Mouse (Mus musculus): ENCODE data around the gene Trhr2. TPM values are rescaled to one million over a fixed set of nuclear protein-coding genes. Genes with fewer than 3 reads are reported as not detected.

The Trhr2 gene
- polyA plus RNA-seq, 1 experiment from 2014 or later, result not detected

- no peak overlapping the region for H3K4me3 ChIP-seq (ENCODE audit: low read length)
- no peak overlapping the region for H3K9ac ChIP-seq (ENCODE audit: low read depth, low read length)
- no peak overlapping the region for H3K4me2 ChIP-seq (replicated peaks; ENCODE audit: low read depth, low read length)
- no peaks in the 10 kb centered on the region for H3K9me3 ChIP-seq (ENCODE audit: control insufficient read depth, low read length)
- no peak for ATAC-seq (ENCODE audit: low FRiP score, low TSS enrichment)
- H3K27me3 ChIP-seq (ENCODE audit: control insufficient read depth, insufficient read depth, low read length), result peaks cover 8% of the 10 kb centered on the region
- WGBS, result 53% methylated on average over 12 of the region's 12 CpGs
- H3K4me1 ChIP-seq (ENCODE audit: control insufficient read depth, insufficient read depth, low read length), result peaks cover 16% of the 10 kb centered on the region
- no peaks in the 10 kb centered on the region for H3K36me3 ChIP-seq (ENCODE audit: control insufficient read depth, insufficient read depth, low read length)
- no peak overlapping the region for H3K27ac ChIP-seq (ENCODE audit: low read depth, low read length)
Measured at GRCm38 (mm10) chr8:122345181-122346095, 15.1 kb downstream of the Trhr2 start.

GRCm38 (mm10) chr8:122344219-122344618, 16.3 kb downstream of the Trhr2 start:
- no peak overlapping the region for H3K4me3 ChIP-seq (ENCODE audit: low read length)
- H3K9ac ChIP-seq (ENCODE audit: low read depth, low read length), result no peak overlapping the region
- no peak overlapping the region for H3K27ac ChIP-seq (ENCODE audit: low read depth, low read length)
- WGBS, result 0% methylated on average over 2 of the region's 5 CpGs
- no peaks in the 10 kb centered on the region for H3K36me3 ChIP-seq (ENCODE audit: control insufficient read depth, insufficient read depth, low read length)
- H3K4me1 ChIP-seq (ENCODE audit: control insufficient read depth, insufficient read depth, low read length), result peaks cover 16% of the 10 kb centered on the region
- ATAC-seq (ENCODE audit: low FRiP score, low TSS enrichment), result peak; percentile 50
- no peaks in the 10 kb centered on the region for H3K9me3 ChIP-seq (ENCODE audit: control insufficient read depth, low read length)
- H3K27me3 ChIP-seq (ENCODE audit: control insufficient read depth, insufficient read depth, low read length), result peaks cover 8% of the 10 kb centered on the region
- H3K4me2 ChIP-seq (replicated peaks; ENCODE audit: low read depth, low read length), result peak overlapping the region; percentile 57; the same call in 1 of the 2 replicates

- peaks cover 8% of the 10 kb centered on the region for H3K27me3 ChIP-seq (ENCODE audit: control insufficient read depth, insufficient read depth, low read length)
- H3K36me3 ChIP-seq (ENCODE audit: control insufficient read depth, insufficient read depth, low read length), result no peaks in the 10 kb centered on the region
- no peak overlapping the region for H3K27ac ChIP-seq (ENCODE audit: low read depth, low read length)
Measured at GRCm38 (mm10) chr8:122343758-122344157, 16.8 kb downstream of the Trhr2 start.

GRCm38 (mm10) chr8:122343341-122343740, 17.2 kb downstream of the Trhr2 start:
- H3K9me3 ChIP-seq (ENCODE audit: control insufficient read depth, low read length), result no peaks in the 10 kb centered on the region
- 5% methylated on average over 11 of the region's 11 CpGs for WGBS
- H3K4me1 ChIP-seq (ENCODE audit: control insufficient read depth, insufficient read depth, low read length), result peaks cover 16% of the 10 kb centered on the region
- peak overlapping the region; percentile 28 for H3K4me3 ChIP-seq (ENCODE audit: low read length)
- ATAC-seq (ENCODE audit: low FRiP score, low TSS enrichment), result no peak
- peak overlapping the region; percentile 57 for H3K4me2 ChIP-seq (replicated peaks; ENCODE audit: low read depth, low read length)
- H3K36me3 ChIP-seq (ENCODE audit: control insufficient read depth, insufficient read depth, low read length), result no peaks in the 10 kb centered on the region
- peaks cover 8% of the 10 kb centered on the region for H3K27me3 ChIP-seq (ENCODE audit: control insufficient read depth, insufficient read depth, low read length)
- peak overlapping the region; percentile 18; the same call in 1 of the 2 replicates for H3K9ac ChIP-seq (ENCODE audit: low read depth, low read length)
- no peak overlapping the region for H3K27ac ChIP-seq (ENCODE audit: low read depth, low read length)

More at GRCm38 (mm10) chr8:122343758-122344157, 16.8 kb downstream of the Trhr2 start:
- H3K4me3 ChIP-seq (ENCODE audit: low read length), result peak overlapping the region; percentile 28
- 0% methylated on average over 14 of the region's 14 CpGs for WGBS
- peak; percentile 22; the same call in 1 of the 2 replicates for ATAC-seq (ENCODE audit: low FRiP score, low TSS enrichment)
- peaks cover 16% of the 10 kb centered on the region for H3K4me1 ChIP-seq (ENCODE audit: control insufficient read depth, insufficient read depth, low read length)
- H3K9ac ChIP-seq (ENCODE audit: low read depth, low read length), result peak overlapping the region; percentile 18; the same call in 1 of the 2 replicates
- no peaks in the 10 kb centered on the region for H3K9me3 ChIP-seq (ENCODE audit: control insufficient read depth, low read length)
- peak overlapping the region; percentile 57 for H3K4me2 ChIP-seq (replicated peaks; ENCODE audit: low read depth, low read length)

DNA sequence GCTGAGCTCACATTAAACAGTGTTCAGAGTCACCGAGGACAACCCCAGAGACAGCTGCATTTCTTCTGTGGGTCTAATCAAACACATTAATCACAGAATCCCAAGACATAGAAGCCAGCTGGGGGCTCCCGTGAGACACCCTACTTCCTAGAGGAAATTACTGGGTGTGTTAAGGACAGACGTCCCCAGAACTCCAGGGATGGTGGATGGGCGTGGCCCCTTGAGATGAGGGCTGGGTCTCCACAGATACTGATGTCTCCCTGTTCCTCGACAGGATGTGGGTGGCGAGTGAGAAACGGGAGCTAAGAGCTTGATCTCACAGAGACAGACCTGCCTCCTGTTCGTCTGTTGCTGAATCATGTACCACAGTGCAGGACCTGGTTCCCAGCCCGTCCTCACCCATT, 17.7 kb downstream of the Trhr2 start:
- Histone ChIP-seq H3K27me3 (ENCODE audit: control insufficient read depth, insufficient read depth, low read length) (peaks cover 11% of the 10 kb centered on the region), H3K27ac (ENCODE audit: low read depth, low read length) (no peak overlapping the region), H3K4me3 (ENCODE audit: low read length) (peak overlapping the region; percentile 28), H3K9ac (ENCODE audit: low read depth, low read length) (no peak overlapping the region; the same call in 1 of the 2 replicates), H3K36me3 (ENCODE audit: control insufficient read depth, insufficient read depth, low read length) (no peaks in the 10 kb centered on the region), H3K4me1 (ENCODE audit: control insufficient read depth, insufficient read depth, low read length) (peaks cover 16% of the 10 kb centered on the region), H3K9me3 (ENCODE audit: control insufficient read depth, low read length) (no peaks in the 10 kb centered on the region), H3K4me2 (replicated peaks; ENCODE audit: low read depth, low read length) (peak overlapping the region; percentile 57)
- WGBS, result 2% methylated on average over 9 of the region's 9 CpGs
- ATAC-seq (ENCODE audit: low FRiP score, low TSS enrichment), result 0 out of 2 replicates have a peak, but pooled peaks have one; percentile 17

DNA sequence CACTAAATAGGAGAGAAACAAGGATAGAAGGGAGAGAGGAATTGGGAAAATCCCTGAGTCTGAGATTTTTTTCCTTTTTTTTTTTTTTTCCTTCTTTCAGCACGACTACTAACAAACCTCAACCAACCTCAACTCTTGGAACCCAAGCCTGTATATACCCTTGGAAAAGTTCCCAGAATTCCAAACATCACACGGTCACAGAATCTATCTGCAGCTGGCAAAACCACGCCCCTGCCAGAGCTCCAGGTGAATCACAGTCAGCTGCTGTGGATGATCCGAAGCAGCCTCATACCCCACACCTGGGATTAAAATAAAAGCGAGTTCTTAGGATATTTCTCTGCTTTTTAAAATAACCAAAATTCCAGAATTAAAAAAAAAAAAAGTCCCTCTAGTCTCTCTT, 18.2 kb downstream of the Trhr2 start:
- peaks cover 15% of the 10 kb centered on the region for H3K27me3 ChIP-seq (ENCODE audit: control insufficient read depth, insufficient read depth, low read length)
- ATAC-seq (ENCODE audit: low FRiP score, low TSS enrichment), result no peak
- H3K36me3 ChIP-seq (ENCODE audit: control insufficient read depth, insufficient read depth, low read length), result no peaks in the 10 kb centered on the region
- WGBS, result 50% methylated on average over 5 of the region's 5 CpGs
- no peaks in the 10 kb centered on the region for H3K9me3 ChIP-seq (ENCODE audit: control insufficient read depth, low read length)
- no peak overlapping the region for H3K27ac ChIP-seq (ENCODE audit: low read depth, low read length)
- peaks cover 16% of the 10 kb centered on the region for H3K4me1 ChIP-seq (ENCODE audit: control insufficient read depth, insufficient read depth, low read length)
- H3K4me3 ChIP-seq (ENCODE audit: low read length), result no peak overlapping the region
- no peak overlapping the region for H3K9ac ChIP-seq (ENCODE audit: low read depth, low read length)
- 0 out of 2 replicates have a peak overlapping the region, but pooled peaks have one; percentile 57 for H3K4me2 ChIP-seq (replicated peaks; ENCODE audit: low read depth, low read length)

- Histone ChIP-seq H3K27me3 (ENCODE audit: control insufficient read depth, insufficient read depth, low read length) (peaks cover 20% of the 10 kb centered on the region), H3K9me3 (ENCODE audit: control insufficient read depth, low read length) (no peaks in the 10 kb centered on the region), H3K9ac (ENCODE audit: low read depth, low read length) (no peak overlapping the region), H3K4me1 (ENCODE audit: control insufficient read depth, insufficient read depth, low read length) (peaks cover 20% of the 10 kb centered on the region), H3K27ac (ENCODE audit: low read depth, low read length) (no peak overlapping the region), H3K4me2 (replicated peaks; ENCODE audit: low read depth, low read length) (no peak overlapping the region), H3K36me3 (ENCODE audit: control insufficient read depth, insufficient read depth, low read length) (no peaks in the 10 kb centered on the region), H3K4me3 (ENCODE audit: low read length) (no peak overlapping the region)
- no peak for ATAC-seq (ENCODE audit: low FRiP score, low TSS enrichment)
- WGBS, result 89% methylated on average over 6 of the region's 6 CpGs
Measured at GRCm38 (mm10) chr8:122341790-122342189, 18.8 kb downstream of the Trhr2 start.

GRCm38 (mm10) chr8:122340761-122341160, 19.8 kb downstream of the Trhr2 start:
- no peak overlapping the region for H3K27ac ChIP-seq (ENCODE audit: low read depth, low read length)
- no peak overlapping the region for H3K4me3 ChIP-seq (ENCODE audit: low read length)
- H3K27me3 ChIP-seq (ENCODE audit: control insufficient read depth, insufficient read depth, low read length), result peaks cover 30% of the 10 kb centered on the region
- peaks cover 27% of the 10 kb centered on the region for H3K4me1 ChIP-seq (ENCODE audit: control insufficient read depth, insufficient read depth, low read length)
- H3K9ac ChIP-seq (ENCODE audit: low read depth, low read length), result no peak overlapping the region
- H3K36me3 ChIP-seq (ENCODE audit: control insufficient read depth, insufficient read depth, low read length), result no peaks in the 10 kb centered on the region
- no peaks in the 10 kb centered on the region for H3K9me3 ChIP-seq (ENCODE audit: control insufficient read depth, low read length)
- ATAC-seq (ENCODE audit: low FRiP score, low TSS enrichment), result no peak
- WGBS, result 87% methylated on average over 3 of the region's 3 CpGs
- no peak overlapping the region for H3K4me2 ChIP-seq (replicated peaks; ENCODE audit: low read depth, low read length)

- Histone ChIP-seq H3K4me2 (replicated peaks; ENCODE audit: low read depth, low read length) (no peak overlapping the region), H3K4me3 (ENCODE audit: low read length) (no peak overlapping the region), H3K9ac (ENCODE audit: low read depth, low read length) (no peak overlapping the region), H3K36me3 (ENCODE audit: control insufficient read depth, insufficient read depth, low read length) (peaks cover 13% of the 10 kb centered on the region), H3K27me3 (ENCODE audit: control insufficient read depth, insufficient read depth, low read length) (peaks cover 45% of the 10 kb centered on the region), H3K27ac (ENCODE audit: low read depth, low read length) (no peak overlapping the region), H3K4me1 (ENCODE audit: control insufficient read depth, insufficient read depth, low read length) (peaks cover 26% of the 10 kb centered on the region), H3K9me3 (ENCODE audit: control insufficient read depth, low read length) (no peaks in the 10 kb centered on the region)
- no peak for ATAC-seq (ENCODE audit: low FRiP score, low TSS enrichment)
- WGBS, result 62% methylated on average over 6 of the region's 6 CpGs
Measured at GRCm38 (mm10) chr8:122338852-122339251, 21.7 kb downstream of the Trhr2 start.

Data from kidney, embryonic 14.5 days (tissue).